In the genomic region with DNA sequence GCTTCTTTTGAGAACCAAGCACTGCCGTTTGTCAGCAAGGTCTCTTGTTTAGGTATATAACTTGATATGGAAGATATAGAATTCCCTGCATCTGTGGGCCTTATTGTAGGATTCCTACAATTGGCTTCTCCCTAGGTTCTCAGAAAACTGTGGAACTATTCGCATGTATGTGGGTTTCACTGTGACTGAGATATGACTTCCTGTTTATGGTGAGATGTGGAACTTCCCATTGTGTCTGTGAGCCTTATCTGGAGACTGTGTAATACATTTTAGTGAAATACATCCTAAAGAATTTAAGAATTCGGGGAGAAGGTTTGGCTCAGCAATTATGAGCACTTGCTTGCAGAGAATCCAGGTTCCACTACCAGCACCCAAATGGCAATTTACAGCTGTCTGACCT, we compare ENCODE assay signal across 18 mouse cellular contexts.
DNase-seq lines count a peak whose midpoint lies in the region; ATAC-seq lines count a peak whose summit lies in the region.
"Had no signal": no experiment of that assay in that cellular context is flagged by ENCODE, and none has a peak within 500 bp of the region (broad histone marks: within the 10 kb centered on the region; RNA-seq: fewer than 3 reads in every experiment).

No protein-coding gene starts in this region.

- ATAC-seq in granulocyte monocyte progenitor cell, adult 5-6 weeks (replicated peaks; ENCODE audit: poor library complexity, severe bottlenecking), result peak; percentile 46; the same call in 1 of the 2 replicates
- ATAC-seq in megakaryocyte progenitor cell, adult 5-6 weeks (replicated peaks; ENCODE audit: poor library complexity), result peak; percentile 60; the same call in 1 of the 2 replicates
- ATAC-seq: forebrain, embryonic 13.5 days; forebrain, embryonic 16.5 days; hindbrain, embryonic 16.5 days; intestine, embryonic 15.5 days had no signal

- DNase-seq in MEL-GATA-1-ER (ENCODE audit: extremely low read depth, low read depth) (peak; percentile 51), liver (no peak)
- DNase-seq in neural tube, embryonic 10.5 days (ENCODE audit: extremely low spot score, low spot score), result no peak
- DNase-seq in cerebellum, adult 11-12 months, result no peak
- DNase-seq: adrenal gland, adult 2 months; adrenal gland, postnatal 14 days; cerebellum, adult 2 months; cerebellum, postnatal 10 days; cerebellum, postnatal 36 days; gastrocnemius, postnatal 10 days; gastrocnemius, postnatal 36 days; heart, adult 11 months had no signal
